Mouse (Mus musculus): ENCODE measurements around the gene Ube2q2. TPM values are rescaled to one million over a fixed set of nuclear protein-coding genes. Genes with fewer than 3 reads are reported as not detected.
"Not testable (repeated sequence)": the region's sequence is repeated elsewhere in the genome, so short reads cannot be mapped to it uniquely, and the experiment has no call there.

Gene Ube2q2
- total and polyA plus RNA-seq, 3 experiments = 31.6 to 90.6 (median 74.3) TPM

DNA sequence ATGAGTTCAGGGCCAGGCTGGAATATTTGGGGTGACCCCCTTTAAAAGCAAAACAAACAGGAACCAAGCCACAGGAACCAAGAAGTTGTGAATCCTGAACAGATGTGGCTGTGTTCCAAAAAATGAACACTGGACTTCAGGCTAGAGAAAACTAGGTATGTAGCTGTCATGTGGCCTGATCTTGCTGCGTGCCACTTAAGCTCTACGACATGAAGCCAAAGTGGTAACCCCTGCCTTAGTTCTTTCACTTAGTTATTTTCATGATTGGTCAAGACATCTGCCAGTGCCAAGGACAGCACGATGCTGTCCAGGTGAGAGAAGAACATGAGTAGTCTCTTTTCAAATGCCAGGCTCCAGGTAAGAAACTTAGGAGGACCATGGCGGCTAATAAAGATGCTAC is 98.3 kb downstream of the Ube2q2 start:
- Histone ChIP-seq H3K4me1 (ENCODE audit: insufficient read depth, low read depth, low read length) (no peaks in the 10 kb centered on the region), H3K9me3 (replicated peaks) (no peaks in the 10 kb centered on the region), H3K36me3 (replicated peaks) (no peaks in the 10 kb centered on the region), H3K27me3 (ENCODE audit: insufficient read depth, low read length) (peaks cover 13% of the 10 kb centered on the region), H3K4me3 (ENCODE audit: low read depth, low read length) (no peak overlapping the region)
- ATAC-seq (ENCODE audit: extremely low read depth, insufficient number of reproducible peaks, low FRiP score, poor library complexity, severe bottlenecking) (no peak), DNase-seq (ENCODE audit: low spot score) (no peak)
- TF ChIP-seq POLR2AphosphoS5 (IDR thresholded peaks at IDR 0.05; ENCODE audit: insufficient replicate concordance, low read depth, low read length) (no peak), TAL1 (conservative IDR thresholded peaks at IDR 0.05; ENCODE audit: low read depth, low read length) (no peak), GATA2 (IDR thresholded peaks at IDR 0.05; ENCODE audit: borderline replicate concordance, low read depth, low read length) (no peak), CTCF (IDR thresholded peaks at IDR 0.05; ENCODE audit: low read depth, low read length) (no peak), GATA1 (IDR thresholded peaks at IDR 0.05; ENCODE audit: borderline replicate concordance, low read length) (no peak)

DNA sequence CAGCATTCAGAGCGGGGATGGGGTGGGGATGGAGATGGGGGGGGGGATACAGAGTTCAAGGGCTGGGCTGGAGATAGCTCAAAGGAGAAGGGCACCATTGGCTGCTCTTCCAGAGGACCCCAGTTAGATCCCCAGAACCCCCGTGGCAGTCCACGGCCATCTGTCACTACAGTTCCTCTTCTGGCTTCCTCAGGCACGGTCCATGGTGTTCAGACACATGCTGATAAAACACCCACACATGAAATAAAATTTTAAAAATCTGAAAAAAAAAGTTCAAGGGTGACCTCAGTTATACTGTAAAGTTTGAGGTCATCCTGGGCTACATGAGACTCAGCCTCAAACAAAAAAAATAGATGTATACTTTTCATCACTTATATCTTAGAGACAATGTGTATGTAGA is 99.8 kb downstream of the Ube2q2 start:
- no peak for DNase-seq (ENCODE audit: low spot score)
- no peaks in the 10 kb centered on the region for H3K4me1 ChIP-seq (ENCODE audit: insufficient read depth, low read depth, low read length)
- H3K27me3 ChIP-seq (ENCODE audit: insufficient read depth, low read length) = peaks cover 8% of the 10 kb centered on the region
- TF ChIP-seq TAL1 (conservative IDR thresholded peaks at IDR 0.05; ENCODE audit: low read depth, low read length) (no peak), GATA1 (IDR thresholded peaks at IDR 0.05; ENCODE audit: borderline replicate concordance, low read length) (no peak), POLR2AphosphoS5 (IDR thresholded peaks at IDR 0.05; ENCODE audit: insufficient replicate concordance, low read depth, low read length) (no peak), GATA2 (IDR thresholded peaks at IDR 0.05; ENCODE audit: borderline replicate concordance, low read depth, low read length) (no peak), CTCF (IDR thresholded peaks at IDR 0.05; ENCODE audit: low read depth, low read length) (no peak)
- H3K9me3 ChIP-seq (replicated peaks) = no peaks in the 10 kb centered on the region
- no peak overlapping the region for H3K4me3 ChIP-seq (ENCODE audit: low read depth, low read length)
- ATAC-seq (ENCODE audit: extremely low read depth, insufficient number of reproducible peaks, low FRiP score, poor library complexity, severe bottlenecking) = no peak
- H3K36me3 ChIP-seq (replicated peaks) = no peaks in the 10 kb centered on the region

DNA sequence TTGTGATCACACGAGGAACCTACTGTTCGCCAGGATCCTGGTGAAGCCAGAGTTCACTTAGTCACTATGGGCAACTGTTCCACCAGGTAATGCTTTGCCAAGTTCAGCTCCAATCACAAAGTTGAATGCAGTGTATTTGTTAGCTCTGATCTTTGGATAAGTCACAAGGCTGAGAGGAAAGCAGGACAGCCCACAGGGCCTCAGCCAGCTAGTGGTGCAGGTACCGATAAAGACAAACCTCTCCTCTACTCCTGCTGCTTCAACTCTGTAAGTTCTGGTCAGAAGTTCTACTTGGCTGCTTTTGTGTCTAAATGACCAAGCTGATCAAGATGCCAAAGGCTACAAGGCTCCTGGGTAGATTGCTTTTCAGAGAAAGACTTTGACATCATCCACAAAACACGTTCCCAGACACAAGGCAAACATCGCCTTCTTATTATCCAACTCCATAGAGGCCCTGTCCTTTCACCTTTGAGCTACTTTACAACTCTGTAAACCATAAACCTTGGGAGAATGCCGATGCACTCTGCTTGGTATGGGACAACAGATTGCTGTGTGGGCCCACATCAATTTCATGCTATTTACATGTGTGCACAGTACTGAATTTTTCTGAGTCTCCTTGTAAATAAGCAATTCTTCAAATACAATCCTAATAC is 102.1 kb downstream of the Ube2q2 start:
- Histone ChIP-seq H3K4me1 (ENCODE audit: insufficient read depth, low read depth, low read length) (peaks cover 4% of the 10 kb centered on the region; the same call in 1 of the 2 replicates), H3K27me3 (ENCODE audit: insufficient read depth, low read length) (peaks cover 8% of the 10 kb centered on the region), H3K4me3 (ENCODE audit: low read depth, low read length) (no peak overlapping the region), H3K36me3 (replicated peaks) (no peaks in the 10 kb centered on the region), H3K9me3 (replicated peaks) (no peaks in the 10 kb centered on the region)
- no peak for DNase-seq (ENCODE audit: low spot score)
- no peak for ATAC-seq (ENCODE audit: extremely low read depth, insufficient number of reproducible peaks, low FRiP score, poor library complexity, severe bottlenecking)
- TF ChIP-seq TAL1 (conservative IDR thresholded peaks at IDR 0.05; ENCODE audit: low read depth, low read length) (no peak), CTCF (IDR thresholded peaks at IDR 0.05; ENCODE audit: low read depth, low read length) (no peak), GATA2 (IDR thresholded peaks at IDR 0.05; ENCODE audit: borderline replicate concordance, low read depth, low read length) (no peak), POLR2AphosphoS5 (IDR thresholded peaks at IDR 0.05; ENCODE audit: insufficient replicate concordance, low read depth, low read length) (no peak), GATA1 (IDR thresholded peaks at IDR 0.05; ENCODE audit: borderline replicate concordance, low read length) (no peak)

DNA sequence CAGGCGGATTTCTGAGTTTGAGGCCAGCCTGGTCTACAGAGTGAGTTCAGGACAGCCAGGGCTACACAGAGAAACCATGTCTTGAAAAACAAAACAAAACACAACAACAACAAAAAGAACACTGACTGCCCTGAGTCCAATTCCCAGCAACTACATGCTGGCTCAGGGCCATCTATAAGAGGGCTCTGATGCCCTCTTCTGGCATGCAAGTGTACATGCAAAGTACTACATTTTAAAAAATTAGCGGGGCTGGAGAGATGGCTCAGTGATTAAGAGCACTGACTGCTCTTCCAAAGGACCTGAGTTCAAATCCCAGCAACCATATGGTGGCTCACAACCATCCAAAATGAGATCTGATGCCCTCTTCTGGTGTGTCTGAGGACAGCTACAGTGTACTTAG is 103.4 kb downstream of the Ube2q2 start:
- not testable (repeated sequence) for H3K27me3 ChIP-seq (ENCODE audit: insufficient read depth, low read length); H3K36me3 ChIP-seq (replicated peaks); H3K4me3 ChIP-seq (ENCODE audit: low read depth, low read length); DNase-seq (ENCODE audit: low spot score); H3K9me3 ChIP-seq (replicated peaks); H3K4me1 ChIP-seq (ENCODE audit: insufficient read depth, low read depth, low read length); ATAC-seq (ENCODE audit: extremely low read depth, insufficient number of reproducible peaks, low FRiP score, poor library complexity, severe bottlenecking)

DNA sequence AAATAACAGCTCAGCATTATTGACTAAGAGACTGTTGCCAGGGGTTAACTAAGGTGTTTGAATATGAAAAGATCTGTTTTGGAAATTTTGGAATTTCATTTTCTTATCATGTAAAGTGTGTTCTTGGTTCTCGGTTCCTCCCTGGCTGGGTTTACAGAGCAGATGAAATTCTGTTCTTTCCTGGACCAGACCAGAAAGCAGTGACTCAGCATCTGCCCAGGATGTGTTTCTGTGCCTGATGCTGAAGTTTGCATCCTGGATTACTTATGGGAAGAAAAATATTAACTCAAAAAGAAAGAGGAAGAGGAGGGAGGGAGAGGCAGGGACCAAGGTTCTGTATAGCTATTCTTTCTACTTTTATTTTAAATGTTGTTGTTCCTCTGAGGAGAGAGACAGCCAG is 105.2 kb downstream of the Ube2q2 start:
- ATAC-seq (ENCODE audit: extremely low read depth, insufficient number of reproducible peaks, low FRiP score, poor library complexity, severe bottlenecking) (no peak), DNase-seq (ENCODE audit: low spot score) (no peak)
- TF ChIP-seq CTCF (IDR thresholded peaks at IDR 0.05; ENCODE audit: low read depth, low read length) = no peak
- no peak for TF ChIP-seq GATA2 (IDR thresholded peaks at IDR 0.05; ENCODE audit: borderline replicate concordance, low read depth, low read length)
- no peak for TF ChIP-seq POLR2AphosphoS5 (IDR thresholded peaks at IDR 0.05; ENCODE audit: insufficient replicate concordance, low read depth, low read length)
- TF ChIP-seq TAL1 (conservative IDR thresholded peaks at IDR 0.05; ENCODE audit: low read depth, low read length) = no peak
- no peak for TF ChIP-seq GATA1 (IDR thresholded peaks at IDR 0.05; ENCODE audit: borderline replicate concordance, low read length)
- Histone ChIP-seq H3K36me3 (replicated peaks) (no peaks in the 10 kb centered on the region), H3K4me3 (ENCODE audit: low read depth, low read length) (no peak overlapping the region), H3K27me3 (ENCODE audit: insufficient read depth, low read length) (peaks cover 8% of the 10 kb centered on the region), H3K4me1 (ENCODE audit: insufficient read depth, low read depth, low read length) (peaks cover 4% of the 10 kb centered on the region; the same call in 1 of the 2 replicates), H3K9me3 (replicated peaks) (no peaks in the 10 kb centered on the region)

DNA sequence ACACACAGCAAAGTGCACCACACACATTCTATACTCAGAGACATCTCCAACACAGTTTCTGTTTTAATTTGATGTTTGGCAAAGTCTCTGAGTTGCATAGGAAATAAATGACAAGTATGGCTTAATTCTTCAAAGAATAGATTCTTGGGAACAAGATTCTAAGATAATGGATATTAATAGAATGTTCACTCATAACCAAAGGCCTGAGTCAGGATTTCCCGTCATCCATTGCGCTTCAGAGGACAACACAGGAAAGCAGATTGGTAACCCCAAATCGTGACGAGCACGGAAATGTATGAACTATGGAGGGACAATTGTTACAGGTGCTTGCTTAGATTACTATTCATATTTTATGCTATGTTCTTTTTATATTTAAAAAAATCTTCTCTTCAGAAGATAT is 106.4 kb downstream of the Ube2q2 start:
- H3K4me1 ChIP-seq (ENCODE audit: insufficient read depth, low read depth, low read length) = peaks cover 4% of the 10 kb centered on the region; the same call in 1 of the 2 replicates
- ATAC-seq (ENCODE audit: extremely low read depth, insufficient number of reproducible peaks, low FRiP score, poor library complexity, severe bottlenecking) (no peak), DNase-seq (ENCODE audit: low spot score) (no peak)
- no peaks in the 10 kb centered on the region for H3K9me3 ChIP-seq (replicated peaks)
- H3K27me3 ChIP-seq (ENCODE audit: insufficient read depth, low read length) = peaks cover 8% of the 10 kb centered on the region
- TF ChIP-seq POLR2AphosphoS5 (IDR thresholded peaks at IDR 0.05; ENCODE audit: insufficient replicate concordance, low read depth, low read length) (no peak), CTCF (IDR thresholded peaks at IDR 0.05; ENCODE audit: low read depth, low read length) (no peak), TAL1 (conservative IDR thresholded peaks at IDR 0.05; ENCODE audit: low read depth, low read length) (no peak), GATA1 (IDR thresholded peaks at IDR 0.05; ENCODE audit: borderline replicate concordance, low read length) (no peak), GATA2 (IDR thresholded peaks at IDR 0.05; ENCODE audit: borderline replicate concordance, low read depth, low read length) (no peak)
- H3K36me3 ChIP-seq (replicated peaks) = no peaks in the 10 kb centered on the region
- no peak overlapping the region for H3K4me3 ChIP-seq (ENCODE audit: low read depth, low read length)

All from G1E (cell line).